Mouse (Mus musculus): Measurements from ENCODE around the gene Krtcap2. TPM values are rescaled to one million over a fixed set of nuclear protein-coding genes. Genes with fewer than 3 reads are reported as not detected.

Krtcap2 gene
- polyA plus RNA-seq, 1 experiment from 2014 or later, result 351 TPM

GRCm38 (mm10) chr3:89226900-89227299, 18.9 kb upstream of the Krtcap2 start, which contains the start of gene Mtx1:
Gene Mtx1, minus strand, starts transcription at chr3:89227088.
- H3K9me3 ChIP-seq, result no peaks in the 10 kb centered on the region
- peak within 1 kb of the TSS; percentile 84 for H3K4me2 ChIP-seq (replicated peaks)
- peak; percentile 16 for ATAC-seq
- peak within 1 kb of the TSS; percentile 54; the same call in 1 of the 2 replicates for H3K27ac ChIP-seq
- H3K4me3 ChIP-seq (replicated peaks), result peak within 1 kb of the TSS; percentile 44
- H3K27me3 ChIP-seq (replicated peaks), result 0 out of 2 replicates have a peak, but pooled peaks cover 4% of the 10 kb centered on the region
- no peaks in the 10 kb centered on the region for H3K36me3 ChIP-seq
- H3K4me1 ChIP-seq (replicated peaks), result peaks cover 27% of the 10 kb centered on the region
- H3K9ac ChIP-seq, result peak within 1 kb of the TSS; percentile 28; the same call in 1 of the 2 replicates
- WGBS, result 5% methylated on average over 21 of the region's 21 CpGs

- peak overlapping the region; percentile 28; the same call in 1 of the 2 replicates for H3K9ac ChIP-seq
- ATAC-seq, result peak; percentile 73
- no peaks in the 10 kb centered on the region for H3K9me3 ChIP-seq
- H3K36me3 ChIP-seq, result no peaks in the 10 kb centered on the region
- 4% methylated on average over 41 of the region's 41 CpGs for WGBS
- peaks cover 27% of the 10 kb centered on the region for H3K4me1 ChIP-seq (replicated peaks)
- H3K4me2 ChIP-seq (replicated peaks), result peak overlapping the region; percentile 84
- peak overlapping the region; percentile 54; the same call in 1 of the 2 replicates for H3K27ac ChIP-seq
- 0 out of 2 replicates have a peak, but pooled peaks cover 4% of the 10 kb centered on the region for H3K27me3 ChIP-seq (replicated peaks)
- peak overlapping the region; percentile 44 for H3K4me3 ChIP-seq (replicated peaks)
Measured at GRCm38 (mm10) chr3:89227307-89228179, 18.2 kb upstream of the Krtcap2 start.

- H3K9me3 ChIP-seq, result no peaks in the 10 kb centered on the region
- H3K36me3 ChIP-seq, result no peaks in the 10 kb centered on the region
- H3K4me3 ChIP-seq (replicated peaks), result peak overlapping the region; percentile 44
- peak; percentile 78 for ATAC-seq
- peak overlapping the region; percentile 84 for H3K4me2 ChIP-seq (replicated peaks)
- no peak overlapping the region for H3K27ac ChIP-seq
- peaks cover 32% of the 10 kb centered on the region for H3K4me1 ChIP-seq (replicated peaks)
- H3K27me3 ChIP-seq (replicated peaks), result 0 out of 2 replicates have a peak, but pooled peaks cover 4% of the 10 kb centered on the region
- under 1% methylated on average over 20 of the region's 20 CpGs for WGBS
- no peak overlapping the region for H3K9ac ChIP-seq
Measured at GRCm38 (mm10) chr3:89228180-89228549, 17.6 kb upstream of the Krtcap2 start.

GRCm38 (mm10) chr3:89228836-89229235, 16.9 kb upstream of the Krtcap2 start, which contains the start of gene Muc1:
Gene Muc1, plus strand, starts transcription at chr3:89229057.
- H3K4me1 ChIP-seq (replicated peaks), result peaks cover 39% of the 10 kb centered on the region
- H3K27ac ChIP-seq, result no peak within 1 kb of the TSS
- H3K4me3 ChIP-seq (replicated peaks), result peak within 1 kb of the TSS; percentile 44
- H3K36me3 ChIP-seq, result no peaks in the 10 kb centered on the region
- H3K9ac ChIP-seq, result no peak within 1 kb of the TSS
- 0 out of 2 replicates have a peak, but pooled peaks cover 4% of the 10 kb centered on the region for H3K27me3 ChIP-seq (replicated peaks)
- WGBS, result 30% methylated on average over 10 of the region's 10 CpGs
- peak; percentile 22; the same call in 1 of the 2 replicates for ATAC-seq
- H3K4me2 ChIP-seq (replicated peaks), result peak within 1 kb of the TSS; percentile 84
- H3K9me3 ChIP-seq, result no peaks in the 10 kb centered on the region

- peak overlapping the region; percentile 84; the same call in 1 of the 2 replicates for H3K4me2 ChIP-seq (replicated peaks)
- ATAC-seq, result no peak
- 46% methylated on average over 4 of the region's 4 CpGs for WGBS
- no peaks in the 10 kb centered on the region for H3K9me3 ChIP-seq
- peaks cover 40% of the 10 kb centered on the region for H3K4me1 ChIP-seq (replicated peaks)
- 0 out of 2 replicates have a peak, but pooled peaks cover 4% of the 10 kb centered on the region for H3K27me3 ChIP-seq (replicated peaks)
- no peak overlapping the region for H3K9ac ChIP-seq
- no peaks in the 10 kb centered on the region for H3K36me3 ChIP-seq
- H3K27ac ChIP-seq, result no peak overlapping the region
- no peak overlapping the region for H3K4me3 ChIP-seq (replicated peaks)
Measured at GRCm38 (mm10) chr3:89229276-89229675, 16.5 kb upstream of the Krtcap2 start.

- no peak overlapping the region for H3K4me2 ChIP-seq (replicated peaks)
- no peak for ATAC-seq
- peaks cover 40% of the 10 kb centered on the region for H3K4me1 ChIP-seq (replicated peaks)
- H3K27me3 ChIP-seq (replicated peaks), result 0 out of 2 replicates have a peak, but pooled peaks cover 4% of the 10 kb centered on the region
- H3K9ac ChIP-seq, result no peak overlapping the region
- WGBS, result 83% methylated on average over 2 of the region's 2 CpGs
- H3K9me3 ChIP-seq, result no peaks in the 10 kb centered on the region
- H3K27ac ChIP-seq, result no peak overlapping the region
- H3K4me3 ChIP-seq (replicated peaks), result no peak overlapping the region
- H3K36me3 ChIP-seq, result no peaks in the 10 kb centered on the region
Measured at GRCm38 (mm10) chr3:89230561-89230960, 15.2 kb upstream of the Krtcap2 start.

- H3K4me3 ChIP-seq (replicated peaks), result no peak overlapping the region
- H3K9ac ChIP-seq, result no peak overlapping the region
- 66% methylated on average over 7 of the region's 7 CpGs for whole genome bisulfite sequencing
- H3K27me3 ChIP-seq (replicated peaks), result 0 out of 2 replicates have a peak, but pooled peaks cover 4% of the 10 kb centered on the region
- H3K4me1 ChIP-seq (replicated peaks), result peaks cover 35% of the 10 kb centered on the region
- no peaks in the 10 kb centered on the region for H3K36me3 ChIP-seq
- no peak for ATAC-seq
- no peak overlapping the region for H3K4me2 ChIP-seq (replicated peaks)
- no peak overlapping the region for H3K27ac ChIP-seq
- no peaks in the 10 kb centered on the region for H3K9me3 ChIP-seq
Measured at GRCm38 (mm10) chr3:89231345-89231744, 14.4 kb upstream of the Krtcap2 start.

GRCm38 (mm10) chr3:89231772-89232275, 13.9 kb upstream of the Krtcap2 start:
- ATAC-seq, result no peak
- Histone ChIP-seq H3K4me1 (replicated peaks) (peaks cover 30% of the 10 kb centered on the region), H3K9me3 (no peaks in the 10 kb centered on the region), H3K27me3 (replicated peaks) (0 out of 2 replicates have a peak, but pooled peaks cover 4% of the 10 kb centered on the region), H3K4me3 (replicated peaks) (no peak overlapping the region), H3K4me2 (replicated peaks) (no peak overlapping the region), H3K9ac (no peak overlapping the region), H3K36me3 (no peaks in the 10 kb centered on the region), H3K27ac (no peak overlapping the region)
- WGBS, result 75% methylated on average over 16 of the region's 16 CpGs

GRCm38 (mm10) chr3:89232614-89233013, 13.2 kb upstream of the Krtcap2 start:
- H3K4me2 ChIP-seq (replicated peaks), result no peak overlapping the region
- H3K36me3 ChIP-seq, result no peaks in the 10 kb centered on the region
- no peak overlapping the region for H3K27ac ChIP-seq
- ATAC-seq, result no peak
- no peaks in the 10 kb centered on the region for H3K27me3 ChIP-seq (replicated peaks)
- 55% methylated on average over 6 of the region's 6 CpGs for WGBS
- H3K9ac ChIP-seq, result no peak overlapping the region
- H3K4me1 ChIP-seq (replicated peaks), result peaks cover 22% of the 10 kb centered on the region
- H3K4me3 ChIP-seq (replicated peaks), result no peak overlapping the region
- H3K9me3 ChIP-seq, result no peaks in the 10 kb centered on the region

GRCm38 (mm10) chr3:89233562-89234110, 12.1 kb upstream of the Krtcap2 start:
- Histone ChIP-seq H3K9ac (no peak overlapping the region), H3K4me1 (replicated peaks) (peaks cover 22% of the 10 kb centered on the region; the same call in 1 of the 2 replicates), H3K27ac (no peak overlapping the region), H3K4me3 (replicated peaks) (no peak overlapping the region), H3K9me3 (no peaks in the 10 kb centered on the region), H3K27me3 (replicated peaks) (no peaks in the 10 kb centered on the region), H3K36me3 (no peaks in the 10 kb centered on the region), H3K4me2 (replicated peaks) (no peak overlapping the region)
- peak; percentile 62 for ATAC-seq
- 63% methylated on average over 14 of the region's 14 CpGs for WGBS

- no peak overlapping the region for H3K9ac ChIP-seq
- H3K4me1 ChIP-seq (replicated peaks), result peaks cover 18% of the 10 kb centered on the region; the same call in 1 of the 2 replicates
- H3K4me2 ChIP-seq (replicated peaks), result no peak overlapping the region
- H3K4me3 ChIP-seq (replicated peaks), result no peak overlapping the region
- no peaks in the 10 kb centered on the region for H3K36me3 ChIP-seq
- H3K9me3 ChIP-seq, result no peaks in the 10 kb centered on the region
- no peaks in the 10 kb centered on the region for H3K27me3 ChIP-seq (replicated peaks)
- H3K27ac ChIP-seq, result no peak overlapping the region
- WGBS, result 91% methylated on average over 10 of the region's 10 CpGs
- ATAC-seq, result no peak
Measured at GRCm38 (mm10) chr3:89236516-89236915, 9.2 kb upstream of the Krtcap2 start.

GRCm38 (mm10) chr3:89237682-89238081, 8.1 kb upstream of the Krtcap2 start:
- WGBS, result 92% methylated on average over 21 of the region's 21 CpGs
- H3K9ac ChIP-seq, result no peak overlapping the region

More at GRCm38 (mm10) chr3:89237682-89238081, 8.1 kb upstream of the Krtcap2 start:
- H3K4me1 ChIP-seq (replicated peaks), result peaks cover 17% of the 10 kb centered on the region; the same call in 1 of the 2 replicates
- H3K27ac ChIP-seq, result no peak overlapping the region
- H3K4me2 ChIP-seq (replicated peaks), result no peak overlapping the region
- no peak overlapping the region for H3K4me3 ChIP-seq (replicated peaks)
- no peak for ATAC-seq
- no peaks in the 10 kb centered on the region for H3K36me3 ChIP-seq
- H3K27me3 ChIP-seq (replicated peaks), result no peaks in the 10 kb centered on the region
- no peaks in the 10 kb centered on the region for H3K9me3 ChIP-seq

Measured in intestine, embryonic 15.5 days (tissue).